In genomic region chr13:23412211-23412629, GRCm38 (mm10) we compare ENCODE assay signal across 8 mouse cellular contexts. TPM values are rescaled to one million over a fixed set of nuclear protein-coding genes. Genes with fewer than 3 reads are reported as not detected.
A peak's percentile ranks its signal among the peaks of the same experiment; 100 is the strongest.
DNase-seq lines count a peak whose midpoint lies in the region; ATAC-seq and TF ChIP-seq lines count a peak whose summit lies in the region.

No protein-coding gene starts in this region.

- H3K4me1 ChIP-seq in brown adipose tissue, adult 24 weeks (ENCODE audit: control insufficient read depth, insufficient read depth, insufficient read length, low read length) = no peaks in the 10 kb centered on the region; the same call in 1 of the 2 replicates
- peaks cover 12% of the 10 kb centered on the region; the same call in 1 of the 2 replicates for H3K4me1 ChIP-seq in forebrain, embryonic 12.5 days
- H3K4me1 ChIP-seq in limb, embryonic 11.5 days (ENCODE audit: control insufficient read depth, insufficient read depth, low read length) = no peaks in the 10 kb centered on the region; the same call in 1 of the 2 replicates
- peaks cover 16% of the 10 kb centered on the region for H3K4me1 ChIP-seq in neural tube, embryonic 13.5 days (replicated peaks)

- no peaks in the 10 kb centered on the region for H3K9me3 ChIP-seq in forebrain, embryonic 12.5 days
- no peaks in the 10 kb centered on the region for H3K9me3 ChIP-seq in limb, embryonic 11.5 days (ENCODE audit: control insufficient read depth, low read length)
- H3K9me3 ChIP-seq in neural tube, embryonic 13.5 days = no peaks in the 10 kb centered on the region

- no peak for TF ChIP-seq CTCF in left cerebral cortex, adult 2 months (IDR thresholded peaks at IDR 0.05)

- peak overlapping the region; percentile 51 for H3K4me3 ChIP-seq in left cerebral cortex, adult 2 months
- H3K4me3 ChIP-seq in brown adipose tissue, adult 24 weeks (ENCODE audit: insufficient read depth, low read depth, low read length) = peak overlapping the region; percentile 22; the same call in 1 of the 2 replicates
- H3K4me3 ChIP-seq in forebrain, embryonic 12.5 days (replicated peaks) = peak overlapping the region; percentile 42
- H3K4me3 ChIP-seq in limb, embryonic 11.5 days (ENCODE audit: low read depth, low read length) = peak overlapping the region; percentile 36
- peak overlapping the region; percentile 38 for H3K4me3 ChIP-seq in neural tube, embryonic 13.5 days

- WGBS in forebrain, embryonic 12.5 days = under 1% methylated on average over 20 of the region's 20 CpGs
- under 1% methylated on average over 20 of the region's 20 CpGs for WGBS in limb, embryonic 11.5 days
- WGBS in neural tube, embryonic 13.5 days = under 1% methylated on average over 20 of the region's 20 CpGs

- H3K27ac ChIP-seq in left cerebral cortex, adult 2 months = no peak overlapping the region; the same call in 1 of the 2 replicates
- no peak overlapping the region for H3K27ac ChIP-seq in brown adipose tissue, adult 24 weeks (replicated peaks; ENCODE audit: low read depth, low read length)
- H3K27ac ChIP-seq in forebrain, embryonic 12.5 days = no peak overlapping the region
- H3K27ac ChIP-seq in limb, embryonic 11.5 days (replicated peaks; ENCODE audit: low read depth, low read length) = no peak overlapping the region
- no peak overlapping the region for H3K27ac ChIP-seq in neural tube, embryonic 13.5 days (replicated peaks)

- H3K36me3 ChIP-seq in forebrain, embryonic 12.5 days (replicated peaks) = no peaks in the 10 kb centered on the region
- H3K36me3 ChIP-seq in limb, embryonic 11.5 days (ENCODE audit: control insufficient read depth, insufficient read depth, low read length) = no peaks in the 10 kb centered on the region
- 0 out of 2 replicates have a peak, but pooled peaks cover 5% of the 10 kb centered on the region for H3K36me3 ChIP-seq in neural tube, embryonic 13.5 days

- peak overlapping the region; percentile 58 for H3K4me2 ChIP-seq in forebrain, embryonic 12.5 days
- peak overlapping the region; percentile 61 for H3K4me2 ChIP-seq in limb, embryonic 11.5 days (ENCODE audit: low read depth, severe bottlenecking)
- peak overlapping the region; percentile 59 for H3K4me2 ChIP-seq in neural tube, embryonic 13.5 days

- H3K9ac ChIP-seq in forebrain, embryonic 12.5 days = no peak overlapping the region
- H3K9ac ChIP-seq in limb, embryonic 11.5 days (ENCODE audit: low read length) = no peak overlapping the region
- peak overlapping the region; percentile 56 for H3K9ac ChIP-seq in neural tube, embryonic 13.5 days

- 0 out of 2 replicates have a peak, but pooled peaks have one; percentile 6 for ATAC-seq in forebrain, embryonic 12.5 days (ENCODE audit: low FRiP score)
- ATAC-seq in limb, embryonic 11.5 days (ENCODE audit: insufficient number of reproducible peaks, low FRiP score, low TSS enrichment, low read depth) = no peak
- ATAC-seq in neural tube, embryonic 13.5 days (ENCODE audit: low read depth) = 0 out of 2 replicates have a peak, but pooled peaks have one; percentile 50

- peaks cover 20% of the 10 kb centered on the region for H3K27me3 ChIP-seq in forebrain, embryonic 12.5 days
- H3K27me3 ChIP-seq in limb, embryonic 11.5 days (ENCODE audit: control insufficient read depth, insufficient read depth, low read length) = no peaks in the 10 kb centered on the region
- H3K27me3 ChIP-seq in neural tube, embryonic 13.5 days = peaks cover 35% of the 10 kb centered on the region

- intact Hi-C loops in left cerebral cortex, adult 2 months (cut with DNase I) = loop anchor here (1.0 to 5.0 kb wide), 3 partner anchors 11 to 1702 kb away; no protein-coding TSS in a partner anchor

- DNase-seq in left cerebral cortex, adult 2 months (ENCODE audit: extremely low spot score in 1 of 2, low spot score in 2 of 2) = peak in 1 of 2 experiments; percentile 63
- DNase-seq in left cerebral cortex, adult 11 months (ENCODE audit: low spot score) = no peak
- peak; percentile 53 for DNase-seq in limb, embryonic 11.5 days (ENCODE audit: low spot score)
- DNase-seq in lung, postnatal 25 days (ENCODE audit: low spot score) = no peak
- DNase-seq in urinary bladder, postnatal 36 days (ENCODE audit: low spot score in 2 of 2) = no peak

RNA-seq across cellular contexts. Expression of gene Abt1, which starts 11.4 kb away (rescaled TPM):
- 1 to 10 TPM; 8.9 to 9.8 TPM for total RNA-seq in left cerebral cortex, adult 2 months (2021)
- polyA plus RNA-seq in brown adipose tissue, adult 24 weeks (2012; ENCODE audit: insufficient read depth, insufficient read length, missing spikeins) = 4.4 and 5.0 TPM in 2 replicates
- 13.0 and 13.2 TPM in 2 replicates for polyA plus RNA-seq in forebrain, embryonic 12.5 days (2016; fragmentation: Nextera tagmentation; extraction: Ambion mirVana)
- 16.3 and 17.4 TPM in 2 replicates for polyA plus RNA-seq in limb, embryonic 11.5 days (2014; fragmentation: Nextera tagmentation; extraction: Ambion mirVana)
- polyA plus RNA-seq in neural tube, embryonic 13.5 days (2015; fragmentation: Nextera tagmentation; extraction: Ambion mirVana) = 9.5 and 10.3 TPM in 2 replicates

RNA-seq across cellular contexts. Expression of gene Zfp322a, which starts 43.2 kb away (rescaled TPM):
- total RNA-seq in left cerebral cortex, adult 2 months (2021) = 10 to 100 TPM; 29.8 to 33.3 TPM
- 10.1 and 12.5 TPM in 2 replicates for polyA plus RNA-seq in brown adipose tissue, adult 24 weeks (2012; ENCODE audit: insufficient read depth, insufficient read length, missing spikeins)
- 64.1 and 65.6 TPM in 2 replicates for polyA plus RNA-seq in forebrain, embryonic 12.5 days (2016; fragmentation: Nextera tagmentation; extraction: Ambion mirVana)
- 71.9 and 76.4 TPM in 2 replicates for polyA plus RNA-seq in limb, embryonic 11.5 days (2014; fragmentation: Nextera tagmentation; extraction: Ambion mirVana)
- polyA plus RNA-seq in neural tube, embryonic 13.5 days (2015; fragmentation: Nextera tagmentation; extraction: Ambion mirVana) = 51.6 and 60.7 TPM in 2 replicates

RNA-seq across cellular contexts. Expression of gene Btn1a1, which starts 53.5 kb away (rescaled TPM):
- total RNA-seq in left cerebral cortex, adult 2 months (2021) = not detected
- polyA plus RNA-seq in brown adipose tissue, adult 24 weeks (2012; ENCODE audit: insufficient read depth, insufficient read length, missing spikeins) = not detected in 2 replicates
- 0.18 and 0.36 TPM in 2 replicates for polyA plus RNA-seq in forebrain, embryonic 12.5 days (2016; fragmentation: Nextera tagmentation; extraction: Ambion mirVana)
- not detected in 2 replicates for polyA plus RNA-seq in limb, embryonic 11.5 days (2014; fragmentation: Nextera tagmentation; extraction: Ambion mirVana)
- polyA plus RNA-seq in neural tube, embryonic 13.5 days (2015; fragmentation: Nextera tagmentation; extraction: Ambion mirVana) = 0.07 TPM in 1 of 2 replicates, not detected in the other
